Mouse (Mus musculus) layer of hippocampus, adult 2 months (tissue): ENCODE measurements around the gene Amdhd1. TPM values are rescaled to one million over a fixed set of nuclear protein-coding genes. Genes with fewer than 3 reads are reported as not detected.

ENCODE experiments used
- DNase-seq, 2 experiments: peaks; one replicate each; pipeline ENCODE4 v3.0.0; 2022; ENCODE audit warnings: low spot score in 2 of 2
- H3K27ac ChIP-seq: fragments of 200-600 bp; 2 replicates; pipeline ENCODE4 v1.8.1; 2022
- H3K4me3 ChIP-seq: fragments of 200-600 bp; 2 replicates; pipeline ENCODE4 v1.8.1; 2022; ENCODE audit warnings: mild to moderate bottlenecking
- CTCF ChIP-seq: fragments of 200-600 bp; conservative IDR thresholded peaks from 2 replicates; pipeline ENCODE4 v1.8.1; 2022; ENCODE audit warnings: antibody characterized with exemption, mild to moderate bottlenecking, moderate library complexity
- total RNA-seq, 2 experiments: library from RNA; stranded (reverse); gene quantifications; 2 replicates each; pipeline ENCODE4 v1.2.3; 2021

The Amdhd1 gene
- total RNA-seq, 2 experiments from 2014 or later, result 0.28 to 0.37 TPM

DNA sequence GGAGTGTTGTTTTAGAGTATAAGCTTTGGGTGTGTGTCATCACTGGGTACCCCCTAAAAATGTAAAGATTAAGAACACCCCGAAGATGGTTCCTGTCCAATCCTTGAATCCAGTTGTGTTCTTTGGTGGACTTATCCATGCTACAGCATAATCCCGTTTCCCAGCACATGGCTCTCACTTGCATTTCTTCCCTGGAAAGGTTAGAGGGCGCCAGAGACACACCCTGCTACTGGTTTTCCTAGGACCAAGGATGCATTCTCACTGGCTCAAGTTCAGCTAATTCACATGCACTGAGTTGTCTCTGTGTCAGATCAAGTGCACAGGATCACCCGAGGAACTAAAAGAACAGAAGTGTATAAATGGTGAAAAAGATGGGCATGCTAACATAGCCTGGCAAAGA, 53.2 kb downstream of the Amdhd1 start:
- peak; percentile 44 to 61 for DNase-seq
- no peak overlapping the region for H3K27ac ChIP-seq
- TF ChIP-seq CTCF, result peak; percentile 83
- H3K4me3 ChIP-seq, result no peak overlapping the region

DNA sequence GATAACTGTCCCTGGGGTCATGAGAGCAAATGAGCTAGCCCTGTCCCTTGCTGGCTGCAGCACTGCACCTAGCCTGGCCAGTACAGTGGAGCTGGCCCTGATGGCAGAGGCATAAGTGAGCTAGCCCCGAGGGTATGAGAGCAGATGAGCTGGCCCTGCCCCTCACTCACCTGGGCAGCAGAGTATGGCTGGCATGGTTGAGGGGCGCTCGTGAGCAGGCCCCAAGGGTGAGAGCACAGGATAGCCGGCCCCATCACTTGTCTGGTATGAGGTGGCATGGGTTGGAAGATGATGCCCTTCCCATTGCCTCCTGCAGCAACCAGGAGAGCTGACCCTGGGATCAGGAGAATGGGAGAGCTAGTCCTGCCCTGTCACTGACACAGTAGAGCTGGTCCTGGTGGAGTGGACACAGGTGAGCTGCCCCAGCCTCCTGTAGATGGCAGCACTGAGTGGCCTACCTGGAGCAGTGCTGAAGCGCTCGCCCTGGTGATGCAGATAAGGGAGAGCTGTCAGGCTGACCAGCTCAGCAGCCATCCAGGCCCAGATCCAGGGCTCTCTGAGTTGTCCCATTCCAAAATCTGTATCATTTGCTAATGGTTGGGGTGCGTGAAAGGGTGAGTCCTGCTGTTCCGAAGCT, 54.7 kb downstream of the Amdhd1 start:
- TF ChIP-seq CTCF, result peak; percentile 72
- peak in 1 of 2 experiments; percentile 24 for DNase-seq
- no peak overlapping the region for H3K4me3 ChIP-seq
- no peak overlapping the region for H3K27ac ChIP-seq

DNA sequence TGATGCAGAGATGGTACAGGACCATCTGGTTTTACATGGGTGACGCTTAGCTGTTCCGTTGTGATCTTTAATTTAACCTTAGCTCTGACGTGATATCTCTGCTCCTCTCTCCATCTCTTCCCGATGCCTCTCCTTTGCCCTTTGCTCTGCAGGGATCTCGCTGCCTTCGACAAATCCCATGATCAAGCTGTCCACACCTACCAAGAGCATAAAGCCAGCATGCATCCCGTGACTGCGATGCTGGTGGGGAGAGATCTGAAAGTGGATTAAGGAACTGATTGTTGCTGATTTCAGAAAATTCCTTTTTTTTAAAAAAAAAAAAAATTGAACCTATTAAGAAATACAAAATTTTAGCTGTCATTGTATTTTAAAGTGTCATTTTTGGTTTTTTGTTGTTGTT, 55.3 kb downstream of the Amdhd1 start:
- H3K4me3 ChIP-seq, result no peak overlapping the region
- no peak for DNase-seq
- TF ChIP-seq CTCF, result no peak
- no peak overlapping the region for H3K27ac ChIP-seq

Other genes starting within 250 kb of the Amdhd1 start
- gene Elk3, start 228.9 kb downstream of the Amdhd1 start, total RNA-seq, result 1 to 10 TPM; 8.9 to 9.7 TPM
- gene Lta4h, start 86.6 kb downstream of the Amdhd1 start, total RNA-seq, result 10 to 100 TPM; 51.4 to 59.6 TPM
- gene Hal, start 51.3 kb downstream of the Amdhd1 start, total RNA-seq, result under 1 TPM; 0.08 to 0.15 TPM
- not detected for gene Ccdc38, start 599 bp upstream of the Amdhd1 start, total RNA-seq
- gene Snrpf, start 49.7 kb upstream of the Amdhd1 start, total RNA-seq, result 10 to 100 TPM; 11.5 to 12.6 TPM
- gene Ntn4, start 100.6 kb upstream of the Amdhd1 start, total RNA-seq, result 1 to 10 TPM; 5.5 to 7.8 TPM